Mouse (Mus musculus) v-Abl transformed pro-B cells (cell line): Measurements from ENCODE around the gene Plcb4.

Source experiments
- in situ Hi-C, 2 experiments: fragments of 400-800 bp; cut with MboI; formaldehyde crosslinking; loops; one replicate each; pipeline ENCODE4 v1.15.1; 2025; ENCODE audit not compliant: unreplicated experiment in 2 of 2

Gene Plcb4

DNA sequence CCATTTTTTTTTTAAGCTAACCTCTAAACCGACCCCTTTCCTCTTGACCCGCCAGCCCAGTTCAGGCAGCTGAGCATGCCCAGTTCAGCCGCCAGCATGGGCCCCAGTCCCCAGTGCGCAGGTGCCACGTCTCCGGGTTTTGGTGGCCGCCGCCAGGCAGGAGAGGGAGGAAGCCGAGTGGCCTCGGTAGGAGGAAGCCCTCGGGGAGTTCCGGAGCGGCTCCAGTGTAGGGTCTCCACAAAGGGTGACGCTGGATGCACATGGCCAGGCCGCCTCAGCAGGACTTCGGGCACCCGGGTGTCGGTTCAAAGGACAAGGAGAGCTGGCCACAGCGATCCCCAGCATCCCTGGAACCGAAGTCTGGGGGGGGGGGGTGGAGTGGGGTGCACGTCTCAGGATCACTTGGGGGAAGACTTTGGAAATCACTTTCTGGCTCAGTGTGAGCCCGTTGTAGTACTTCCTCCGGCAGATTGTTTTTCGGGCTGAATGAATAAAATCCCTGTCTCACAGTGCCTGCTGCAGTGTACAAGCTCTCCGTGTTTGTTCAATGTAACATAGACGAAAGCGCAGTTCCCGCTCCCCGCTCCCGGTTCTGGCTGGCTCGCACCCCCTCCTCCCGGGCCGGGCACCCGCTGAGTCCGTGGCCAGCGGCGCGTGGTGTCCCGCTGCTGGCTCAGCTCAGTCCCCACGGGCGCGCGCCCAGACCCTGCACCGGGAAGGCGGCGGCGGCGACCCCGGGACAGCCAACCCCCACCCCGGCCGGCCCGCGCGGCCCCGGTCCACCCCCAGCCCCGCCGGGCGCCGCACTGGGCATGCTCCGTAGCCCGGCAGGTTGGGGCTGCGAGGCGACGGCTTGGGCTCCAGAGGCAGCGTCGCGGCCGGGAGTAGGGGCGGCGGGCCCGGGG is at the start of gene Plcb4:
Gene Plcb4, plus strand, starts transcription at position 526 of the 905 bp plus-strand sequence.
- in situ Hi-C loops, result no loop called here

GRCm38 (mm10) chr2:135614651-135615261 is 44.1 kb upstream of the Plcb4 start:
- in situ Hi-C loops, result no loop called here

DNA sequence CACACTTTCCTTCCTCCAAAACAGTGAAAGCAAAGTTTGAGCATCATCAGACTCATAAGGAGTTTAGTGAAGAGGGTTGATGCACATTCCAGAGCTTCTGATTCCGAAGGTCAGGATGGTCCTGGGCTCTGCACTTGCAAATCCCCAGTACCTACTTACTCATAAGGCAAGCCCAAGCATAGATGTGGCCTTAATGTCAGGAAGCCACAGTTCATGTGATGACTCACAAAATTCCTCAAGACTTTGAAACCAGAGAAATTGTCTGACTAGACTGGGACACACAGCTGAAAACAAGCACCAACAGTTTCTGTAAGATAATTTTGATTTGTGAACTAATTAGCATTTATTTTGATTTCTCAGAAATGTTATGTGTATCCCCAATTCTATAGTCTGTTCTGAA is 42.7 kb upstream of the Plcb4 start:
- in situ Hi-C loops, result no loop called here

GRCm38 (mm10) chr2:135618551-135618950 is 40.3 kb upstream of the Plcb4 start:
- in situ Hi-C loops, result no loop called here

DNA sequence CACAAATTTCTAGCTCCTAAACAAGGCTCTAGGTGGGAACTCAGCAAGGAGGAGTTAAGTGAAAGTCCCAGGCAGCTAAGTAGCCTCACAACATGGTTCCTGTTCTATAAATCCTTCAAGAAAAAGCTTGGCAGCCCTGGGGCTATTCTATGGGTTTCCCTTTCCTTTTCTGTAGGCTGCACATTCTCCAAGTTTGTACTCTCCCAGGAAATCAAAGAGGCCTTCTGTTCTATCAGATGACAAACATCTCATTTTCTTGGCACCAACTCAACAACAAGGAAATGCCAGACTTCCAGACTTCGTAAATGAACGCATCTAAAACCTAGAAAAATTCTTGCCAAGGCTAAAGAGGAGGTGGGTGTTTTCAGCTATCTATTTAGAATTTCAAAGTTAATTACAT is 38.9 kb upstream of the Plcb4 start:
- in situ Hi-C loops, result no loop called here

GRCm38 (mm10) chr2:135627821-135628220 is 31.0 kb upstream of the Plcb4 start:
- in situ Hi-C loops, result no loop called here

- in situ Hi-C loops, result no loop called here
Observed at GRCm38 (mm10) chr2:135637227-135637626, 21.6 kb upstream of the Plcb4 start.

DNA sequence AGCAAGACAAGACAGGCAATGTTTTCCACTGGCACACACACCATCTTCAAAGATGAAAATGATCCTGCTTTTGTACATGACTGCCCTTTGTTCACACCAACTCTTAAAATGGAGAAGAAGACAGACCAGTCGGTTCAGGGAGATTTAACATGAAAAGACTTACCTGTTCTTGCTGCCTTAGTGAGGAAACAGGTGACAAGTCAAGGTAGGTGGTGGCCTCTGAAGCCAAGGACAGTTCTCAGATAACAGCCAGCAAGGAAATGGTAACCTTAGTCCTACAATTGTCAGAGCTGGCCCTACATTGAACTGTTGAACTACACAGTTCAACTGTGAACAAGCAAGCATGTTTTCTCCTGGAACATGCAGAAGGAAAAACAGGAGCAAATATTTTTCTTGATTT is 17.8 kb upstream of the Plcb4 start:
- in situ Hi-C loops, result no loop called here

DNA sequence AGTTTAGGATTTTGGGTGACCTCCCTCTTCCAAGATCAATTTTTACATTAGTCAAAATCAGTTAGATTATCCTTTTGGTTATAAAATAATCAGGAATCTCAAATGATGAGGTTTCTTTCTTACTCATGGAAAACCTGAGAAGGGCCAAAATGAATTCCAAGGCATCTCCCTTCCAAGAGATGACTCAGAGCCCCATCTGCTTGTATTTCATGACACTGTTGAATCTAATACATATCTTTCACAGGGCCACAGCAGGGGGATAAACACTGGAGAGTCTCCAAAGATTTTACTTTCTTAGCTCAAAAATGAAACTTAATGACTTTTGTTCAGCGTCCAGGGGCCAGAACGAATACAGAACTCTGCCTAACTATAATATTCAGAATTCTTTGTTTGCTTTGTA is 17.2 kb upstream of the Plcb4 start:
- in situ Hi-C loops, result no loop called here

GRCm38 (mm10) chr2:135646226-135646625 is 12.6 kb upstream of the Plcb4 start:
- in situ Hi-C loops, result no loop called here

- in situ Hi-C loops, result no loop called here
Observed at GRCm38 (mm10) chr2:135646654-135647053, 12.2 kb upstream of the Plcb4 start.

GRCm38 (mm10) chr2:135647985-135648384 is 10.8 kb upstream of the Plcb4 start:
- in situ Hi-C loops, result no loop called here

DNA sequence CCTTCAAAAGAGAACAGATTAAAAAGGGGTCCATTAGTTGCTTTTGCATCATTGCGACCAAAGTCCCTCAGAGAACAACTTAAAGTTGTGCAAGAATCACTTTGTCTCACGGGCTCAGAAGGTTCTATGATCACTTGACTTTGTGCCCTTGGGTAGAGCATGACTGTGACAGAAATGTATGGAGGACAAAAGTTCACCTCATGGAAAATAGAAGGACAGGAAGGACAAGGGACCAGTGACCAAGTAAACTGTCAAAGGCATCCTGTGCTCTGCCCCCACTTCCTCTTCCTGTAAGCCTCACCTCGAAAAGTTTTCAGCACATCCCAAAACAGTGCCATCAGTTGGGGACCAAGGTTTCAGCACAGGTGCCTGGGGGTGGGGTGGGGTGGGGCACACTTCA is 7.9 kb upstream of the Plcb4 start:
- in situ Hi-C loops, result no loop called here

DNA sequence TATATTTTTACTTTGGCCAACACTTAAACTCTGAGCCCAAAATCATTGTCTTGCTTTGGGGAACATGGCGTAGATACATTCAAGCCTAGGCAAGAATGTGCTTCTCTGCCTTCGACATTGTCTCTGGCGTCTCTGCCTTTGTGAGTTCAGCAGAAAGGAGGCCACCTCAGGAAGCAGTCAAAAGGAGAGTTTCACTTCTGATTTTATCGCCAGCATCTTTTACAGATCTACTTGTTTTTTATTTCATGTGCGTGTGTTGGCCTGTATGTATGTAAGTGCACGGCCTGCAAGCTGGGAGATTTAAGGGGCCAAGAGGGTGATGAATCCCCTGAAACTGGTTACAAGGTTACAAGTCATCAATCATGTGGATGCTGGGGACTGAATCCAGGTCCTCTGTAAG is 6.8 kb upstream of the Plcb4 start:
- in situ Hi-C loops, result no loop called here

- in situ Hi-C loops, result no loop called here
Observed at GRCm38 (mm10) chr2:135652451-135652850, 6.4 kb upstream of the Plcb4 start.

DNA sequence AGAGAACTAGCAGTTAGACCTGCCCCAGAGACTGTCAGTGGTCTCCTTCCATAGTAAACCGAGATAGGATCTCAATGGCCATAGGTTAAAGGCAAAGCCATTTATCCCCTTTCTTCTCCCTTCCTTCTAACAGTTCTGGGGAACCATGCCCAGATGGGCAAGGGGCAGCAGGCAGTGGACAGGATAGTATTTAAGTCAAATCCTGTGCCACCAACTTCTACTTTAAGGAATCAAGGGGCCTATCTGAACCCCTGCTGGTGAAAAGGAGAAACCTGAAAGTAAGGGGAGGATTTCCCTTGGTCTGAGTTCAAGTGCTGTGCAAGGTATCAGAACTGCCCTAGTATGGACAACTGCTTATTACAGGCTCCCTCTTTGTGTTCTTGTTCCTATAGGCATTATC is 2.9 kb upstream of the Plcb4 start:
- in situ Hi-C loops, result no loop called here

DNA sequence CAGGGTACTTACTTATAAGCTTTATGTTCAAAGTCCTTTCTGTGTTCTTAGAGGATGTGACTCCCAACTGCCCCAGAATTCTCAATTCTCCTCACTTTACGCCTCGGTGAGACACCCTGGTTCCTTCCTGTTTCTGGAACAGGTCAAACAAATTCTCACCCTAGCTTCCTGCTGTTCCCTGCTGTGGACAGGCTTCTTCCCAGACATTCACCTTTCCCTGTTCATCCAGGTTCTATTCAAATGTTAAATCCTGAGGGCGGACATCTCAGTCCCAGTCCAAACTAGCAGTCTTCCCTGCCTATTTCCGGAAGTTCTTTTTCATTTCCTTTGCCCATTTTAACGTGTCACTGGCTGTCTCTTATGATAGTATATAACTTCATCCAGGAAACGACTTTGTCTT is 2.2 kb upstream of the Plcb4 start:
- in situ Hi-C loops, result no loop called here

DNA sequence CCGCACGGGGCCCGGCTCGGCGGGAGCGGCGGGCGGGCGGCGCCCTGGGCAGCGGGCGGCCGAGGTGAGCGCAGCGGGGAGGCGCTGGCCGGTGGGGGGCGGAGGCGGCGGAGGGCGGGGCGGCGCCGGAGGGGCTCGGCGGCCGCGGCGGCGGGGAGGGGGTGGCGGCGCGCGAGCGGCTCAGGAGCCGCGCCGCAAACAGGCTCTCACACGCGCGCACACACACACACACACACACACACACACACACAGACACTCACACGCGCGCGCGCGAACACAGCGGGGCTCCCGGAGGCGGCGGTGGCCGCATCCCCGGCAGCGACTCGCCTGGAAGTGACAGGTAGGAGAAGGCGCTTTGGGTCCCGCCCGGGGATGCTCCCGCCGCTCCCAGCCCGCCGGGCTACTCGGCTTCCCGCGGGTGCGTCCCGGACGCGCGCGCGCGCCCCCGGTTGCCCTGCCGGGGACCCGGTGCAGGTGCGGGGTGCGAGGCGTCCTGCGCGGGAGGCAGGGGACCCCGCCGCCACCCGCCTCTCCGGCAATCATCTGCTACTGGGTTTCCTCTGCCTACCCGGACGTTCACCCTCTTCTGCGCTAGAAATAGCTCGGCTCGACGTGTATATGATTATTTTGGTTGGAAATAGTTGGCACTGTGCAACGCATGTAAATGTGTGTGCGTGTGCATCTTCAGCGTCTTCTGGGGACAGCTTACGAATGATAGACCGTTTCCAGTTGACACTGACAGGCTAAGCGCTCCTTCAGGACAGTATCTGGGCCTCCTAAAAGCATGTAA is 775 bp downstream of the Plcb4 start:
- in situ Hi-C loops, result no loop called here

- in situ Hi-C loops, result no loop called here
Observed at GRCm38 (mm10) chr2:135660816-135661215, 2.0 kb downstream of the Plcb4 start.

DNA sequence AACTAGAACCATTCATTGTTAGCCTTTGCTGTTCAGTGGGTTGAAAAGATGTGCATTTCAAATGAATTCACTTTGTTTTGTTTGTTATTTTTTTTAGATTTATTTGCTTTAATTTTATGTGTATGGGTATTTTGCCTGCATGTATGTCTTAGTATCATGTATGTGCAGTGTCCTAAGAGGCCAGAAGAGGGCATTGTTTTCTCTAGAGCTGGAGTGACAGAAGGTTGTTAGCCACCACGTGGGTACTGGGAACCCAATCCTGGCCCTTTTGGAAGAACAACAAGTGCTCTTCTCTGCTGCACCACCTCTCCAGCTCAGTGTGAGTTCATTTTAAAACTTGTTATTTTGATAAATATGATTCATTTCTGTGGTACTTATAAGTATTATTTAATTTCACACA is 5.0 kb downstream of the Plcb4 start:
- in situ Hi-C loops, result no loop called here

- in situ Hi-C loops, result no loop called here
Observed at GRCm38 (mm10) chr2:135667496-135667895, 8.7 kb downstream of the Plcb4 start.
